Mouse (Mus musculus): Measurements from ENCODE around the gene Ddx19a.
"Not testable (repeated sequence)": the region's sequence is repeated elsewhere in the genome, so short reads cannot be mapped to it uniquely, and the experiment has no call there.

Gene Ddx19a

DNA sequence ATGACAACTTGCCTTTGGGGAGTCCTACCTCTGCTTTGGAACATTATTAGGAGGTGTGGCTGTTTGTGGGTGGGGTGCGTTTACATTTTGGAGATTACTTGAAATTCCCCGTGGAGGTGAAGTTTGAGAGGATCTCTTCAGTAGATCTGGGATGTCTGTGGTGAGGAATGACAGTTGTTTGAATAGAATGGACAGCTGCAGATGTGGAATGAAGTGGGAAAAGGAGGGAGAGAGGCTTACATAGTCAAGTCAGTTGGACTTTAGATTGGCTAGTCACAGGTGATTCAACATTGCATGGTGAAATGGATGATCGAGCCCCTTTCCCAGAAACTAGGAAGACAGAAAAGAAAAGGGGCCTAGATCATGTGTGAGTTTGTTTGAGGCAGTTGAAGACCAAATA lies 65.2 kb downstream of the Ddx19a start:
- DNase-seq, result no peak

GRCm38 (mm10) chr8:110931176-110931939 lies 66.2 kb downstream of the Ddx19a start:
- peak; percentile 67 for DNase-seq

GRCm38 (mm10) chr8:110929672-110930071 lies 67.9 kb downstream of the Ddx19a start:
- not testable (repeated sequence) for DNase-seq

DNA sequence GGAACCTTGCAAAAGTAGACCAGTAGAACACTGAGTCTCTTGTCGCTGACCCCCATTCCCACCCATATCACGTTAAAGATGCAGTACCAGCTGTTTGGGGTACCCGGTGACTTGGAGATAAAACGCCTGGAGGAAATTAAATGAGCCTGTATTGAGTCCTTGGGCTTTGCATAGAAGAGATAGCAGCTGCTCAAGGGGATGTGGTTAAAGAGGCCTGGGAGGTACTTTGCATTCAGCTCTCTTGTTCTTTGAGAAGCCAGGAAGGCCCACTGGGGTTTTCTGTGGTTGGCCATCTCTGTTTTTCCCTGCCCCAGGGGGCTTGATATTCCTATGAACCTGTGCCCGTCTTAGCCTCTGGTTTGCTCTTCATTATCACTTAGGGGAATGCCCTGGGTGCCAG lies 68.5 kb downstream of the Ddx19a start:
- no peak for DNase-seq

DNA sequence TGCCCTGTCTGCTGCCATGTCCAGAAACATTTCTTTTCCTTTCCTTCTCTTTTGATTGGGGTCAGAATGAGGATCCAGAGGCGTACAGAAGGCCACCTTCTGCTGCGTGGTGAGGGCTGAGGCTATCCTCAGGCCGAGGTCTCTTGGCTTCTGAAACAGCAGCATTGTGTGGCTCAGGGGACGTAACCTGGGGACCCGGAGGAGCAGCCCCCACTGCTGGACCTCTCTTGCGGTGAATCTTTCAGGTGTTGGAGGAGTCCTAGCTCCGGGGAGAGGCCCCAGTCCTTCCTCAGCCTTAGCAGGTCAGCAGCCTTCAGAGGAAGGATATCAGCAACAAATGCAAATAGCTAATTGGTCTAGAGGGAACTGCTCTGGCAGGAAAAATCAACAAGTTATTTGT lies 69.2 kb downstream of the Ddx19a start:
- no peak for DNase-seq

DNA sequence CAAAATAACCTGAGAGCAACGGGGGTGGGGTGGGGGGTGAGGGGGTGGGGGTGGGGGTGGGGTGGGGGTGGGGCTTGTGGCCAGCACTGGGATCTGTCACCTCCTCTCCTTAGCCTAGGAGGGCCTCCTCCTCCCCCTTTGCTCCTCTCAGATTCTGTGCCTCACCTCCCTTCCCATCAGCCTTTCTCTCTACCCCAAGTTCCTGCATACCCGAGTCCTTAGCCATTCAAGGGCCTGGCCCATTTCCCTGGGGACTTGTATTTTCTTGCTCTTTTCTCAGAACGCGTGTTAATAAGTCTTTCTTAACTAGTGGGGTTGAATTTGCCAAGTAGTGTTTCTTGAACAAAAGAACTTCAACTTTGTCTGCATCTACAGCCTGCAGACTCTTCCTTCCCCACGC lies 70.9 kb downstream of the Ddx19a start:
- DNase-seq, result no peak

DNA sequence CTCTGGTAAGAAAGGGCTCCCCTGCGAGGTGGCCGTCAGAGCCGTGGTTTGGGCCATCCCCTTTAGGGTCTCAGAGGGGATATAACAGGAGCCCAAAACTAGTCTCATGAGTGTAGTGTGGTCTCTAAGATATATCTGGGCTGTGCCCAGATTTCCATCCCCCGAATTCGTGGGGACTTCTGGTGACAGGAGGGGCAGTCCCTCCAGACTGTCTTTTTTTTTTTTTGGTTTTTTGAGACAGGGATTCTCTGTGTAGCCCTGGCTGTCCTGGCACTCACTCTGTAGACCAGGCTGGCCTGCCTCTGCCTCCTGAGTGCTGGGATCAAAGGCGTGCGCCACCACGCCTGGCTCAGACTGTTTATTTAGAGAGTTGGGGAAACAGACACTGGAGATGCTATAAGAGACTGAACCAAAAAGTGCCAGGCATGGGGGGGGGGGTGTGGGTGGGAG lies 71.9 kb downstream of the Ddx19a start:
- no peak for DNase-seq
